Mouse (Mus musculus) frontal cortex, adult (tissue): ENCODE data around the gene Tmem40.

Experiments
- ATAC-seq: cut with Nextera tagmentation; 2 replicates; pipeline ENCODE4 v1.9.2; 2017; ENCODE audit warnings: mild to moderate bottlenecking, moderate library complexity, mixed read lengths; ENCODE audit not compliant: low TSS enrichment

The Tmem40 gene

GRCm38 (mm10) chr6:115770059-115770670 lies 8.0 kb upstream of the Tmem40 start:
- no peak for ATAC-seq

DNA sequence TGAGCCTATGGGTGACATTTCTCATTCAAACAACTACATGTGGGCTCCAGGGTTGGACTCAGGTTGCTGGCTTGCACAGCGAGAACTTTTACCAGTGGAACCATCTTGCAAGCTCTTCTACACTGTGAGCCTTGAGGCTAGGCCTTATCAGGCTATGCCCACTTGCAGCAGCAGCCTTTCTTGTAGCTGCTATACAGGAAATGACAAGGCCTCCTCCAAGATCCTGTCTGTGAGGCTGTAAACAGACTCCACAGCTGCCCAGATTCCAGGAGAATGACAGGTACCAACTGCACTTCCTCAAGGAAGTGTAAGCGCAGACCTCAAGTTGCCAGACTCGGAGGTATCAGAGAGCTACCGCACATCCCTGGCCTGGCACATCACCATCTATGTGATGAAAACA lies 6.0 kb upstream of the Tmem40 start:
- ATAC-seq, result no peak

- ATAC-seq, result no peak
Observed at GRCm38 (mm10) chr6:115767357-115767756, 5.1 kb upstream of the Tmem40 start.

GRCm38 (mm10) chr6:115764179-115764578 lies 2.0 kb upstream of the Tmem40 start:
- ATAC-seq, result no peak; the same call in 1 of the 2 replicates

- ATAC-seq, result no peak
Observed at GRCm38 (mm10) chr6:115760982-115761381, 1.2 kb downstream of the Tmem40 start.

DNA sequence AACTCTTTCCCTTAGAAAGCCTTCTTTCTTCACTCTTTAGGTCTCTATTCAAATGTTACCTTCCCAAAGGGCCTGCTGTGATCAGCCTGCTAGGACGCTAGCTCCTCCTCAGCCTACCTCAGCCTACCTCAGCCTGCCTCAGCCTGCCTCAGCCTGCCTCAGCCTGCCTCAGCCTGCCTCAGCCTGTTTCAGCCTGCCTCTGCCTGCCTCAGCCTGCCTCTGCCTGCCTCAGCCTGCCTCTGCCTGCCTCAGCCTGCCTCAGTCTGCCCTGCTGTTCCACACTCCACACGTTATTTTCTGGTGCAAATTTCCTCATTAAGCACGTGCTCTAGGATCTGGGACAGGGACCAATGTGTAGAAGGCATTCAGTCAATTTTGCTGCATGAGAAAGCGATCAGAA lies 2.1 kb downstream of the Tmem40 start:
- no peak for ATAC-seq

DNA sequence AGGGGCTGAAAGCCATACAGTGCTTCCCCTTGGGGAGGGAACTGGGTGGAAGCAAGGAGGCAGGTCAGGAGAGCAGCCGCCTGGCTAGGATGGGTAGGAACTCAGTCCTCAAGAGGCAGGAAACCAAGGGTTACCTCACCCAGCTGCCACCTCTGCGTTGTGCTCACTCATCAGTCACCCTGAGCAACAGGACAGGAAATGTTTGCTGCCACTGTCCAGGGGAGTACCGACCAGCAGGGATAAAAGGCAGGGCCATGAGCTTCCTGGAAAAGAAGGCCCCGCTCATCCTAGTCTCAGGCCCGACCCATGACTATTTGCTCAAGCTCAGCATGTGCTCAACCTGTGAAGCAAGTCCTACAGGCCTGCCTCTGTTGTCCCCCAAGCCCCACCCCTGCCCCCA lies 2.7 kb downstream of the Tmem40 start:
- ATAC-seq, result no peak

GRCm38 (mm10) chr6:115758981-115759435 lies 3.2 kb downstream of the Tmem40 start:
- no peak for ATAC-seq

- no peak for ATAC-seq
Observed at GRCm38 (mm10) chr6:115755536-115755935, 6.7 kb downstream of the Tmem40 start.

DNA sequence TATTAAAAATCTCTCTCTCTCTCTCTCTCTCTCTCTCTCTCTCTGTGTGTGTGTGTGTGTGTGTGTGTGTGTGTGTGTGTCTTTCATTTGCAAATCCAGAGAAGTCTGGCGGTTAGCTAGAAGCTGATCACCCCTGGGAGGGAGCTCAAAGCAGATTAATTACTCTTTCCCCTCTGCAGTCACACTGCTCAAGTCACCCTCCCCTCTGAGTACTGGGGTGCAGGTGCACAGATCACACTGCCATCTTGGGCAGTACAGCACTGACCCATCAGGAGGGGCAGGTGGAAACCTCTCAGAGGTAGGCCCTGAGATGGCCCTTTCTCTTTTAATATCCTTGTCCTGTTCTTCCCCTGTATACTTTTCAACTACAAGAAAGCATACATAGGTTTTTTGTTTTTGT lies 15.9 kb downstream of the Tmem40 start:
- ATAC-seq, result no peak

DNA sequence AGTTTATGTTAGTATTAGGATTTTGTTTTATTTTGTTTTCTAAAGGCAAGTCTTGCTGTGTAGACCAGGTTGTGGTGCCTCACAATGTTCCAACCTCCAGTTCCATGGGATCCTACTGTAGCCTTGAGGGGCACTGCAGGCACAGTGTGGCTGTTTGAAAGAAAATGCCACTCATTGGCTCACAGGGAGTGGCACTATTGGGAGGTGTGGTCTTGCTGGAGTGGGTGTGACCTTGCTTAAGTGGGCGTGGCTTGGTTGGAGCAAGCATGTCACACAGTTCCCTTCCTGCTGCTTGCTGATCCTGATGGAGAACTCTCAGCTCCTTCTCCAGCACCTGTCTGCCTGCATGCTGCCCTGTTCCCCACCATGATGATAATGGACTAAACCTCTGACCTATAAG lies 18.6 kb downstream of the Tmem40 start:
- no peak for ATAC-seq

- ATAC-seq, result no peak
Observed at GRCm38 (mm10) chr6:115739056-115739455, 23.2 kb downstream of the Tmem40 start.

GRCm38 (mm10) chr6:115734909-115735308 lies 27.3 kb downstream of the Tmem40 start:
- ATAC-seq, result no peak

DNA sequence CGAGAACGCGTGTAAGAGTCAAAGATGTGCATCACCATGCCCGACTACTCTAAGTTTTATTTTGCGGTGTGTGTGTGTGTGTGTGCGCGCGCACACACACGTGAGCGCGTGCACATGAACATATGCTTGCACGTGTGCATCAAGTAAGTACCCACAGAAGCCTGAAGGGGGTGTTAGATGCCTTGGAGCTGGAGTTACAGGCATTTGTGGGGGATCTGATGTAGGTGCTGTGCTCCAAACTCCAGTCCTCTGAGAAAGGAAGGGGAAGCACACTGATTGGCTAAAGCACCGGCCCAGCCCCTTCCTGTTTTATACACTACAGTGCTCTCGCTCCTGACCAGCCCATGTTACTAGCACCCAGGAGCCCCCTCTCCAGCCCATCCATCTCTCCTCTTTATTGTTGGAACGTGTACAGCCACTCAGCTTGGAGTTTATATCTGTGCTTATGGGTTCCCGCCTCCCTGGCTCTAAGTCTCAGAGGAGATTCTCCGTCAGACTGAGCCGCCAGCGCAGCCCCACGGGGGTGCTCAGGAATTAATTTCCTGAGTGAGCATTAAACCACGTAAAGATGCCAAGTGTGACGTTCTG lies 29.8 kb downstream of the Tmem40 start:
- ATAC-seq, result no peak

- ATAC-seq, result no peak
Observed at GRCm38 (mm10) chr6:115730560-115731342, 31.5 kb downstream of the Tmem40 start.

- ATAC-seq, result no peak
Observed at GRCm38 (mm10) chr6:115727570-115727969, 34.6 kb downstream of the Tmem40 start.

DNA sequence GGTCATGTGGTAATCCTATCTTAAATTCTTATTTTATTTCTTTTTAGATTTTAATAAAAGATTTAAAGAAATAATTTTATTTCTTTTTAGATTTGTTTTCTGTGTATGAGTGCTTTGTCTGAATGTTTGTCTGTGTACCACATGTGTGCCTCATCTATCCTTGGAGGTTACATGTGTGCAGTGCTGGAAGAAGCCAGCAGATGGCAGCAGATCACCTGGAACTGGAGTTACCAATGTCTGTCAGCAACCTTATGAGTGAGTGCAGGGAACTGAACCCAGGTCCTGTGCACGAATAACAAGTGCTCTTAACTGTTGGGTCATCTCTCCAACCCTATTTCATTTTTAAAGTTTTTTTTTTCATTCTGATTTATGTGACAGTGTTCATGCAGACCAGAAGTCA lies 35.1 kb downstream of the Tmem40 start:
- ATAC-seq, result no peak

- ATAC-seq, result no peak
Observed at GRCm38 (mm10) chr6:115722246-115722645, 40.0 kb downstream of the Tmem40 start.

DNA sequence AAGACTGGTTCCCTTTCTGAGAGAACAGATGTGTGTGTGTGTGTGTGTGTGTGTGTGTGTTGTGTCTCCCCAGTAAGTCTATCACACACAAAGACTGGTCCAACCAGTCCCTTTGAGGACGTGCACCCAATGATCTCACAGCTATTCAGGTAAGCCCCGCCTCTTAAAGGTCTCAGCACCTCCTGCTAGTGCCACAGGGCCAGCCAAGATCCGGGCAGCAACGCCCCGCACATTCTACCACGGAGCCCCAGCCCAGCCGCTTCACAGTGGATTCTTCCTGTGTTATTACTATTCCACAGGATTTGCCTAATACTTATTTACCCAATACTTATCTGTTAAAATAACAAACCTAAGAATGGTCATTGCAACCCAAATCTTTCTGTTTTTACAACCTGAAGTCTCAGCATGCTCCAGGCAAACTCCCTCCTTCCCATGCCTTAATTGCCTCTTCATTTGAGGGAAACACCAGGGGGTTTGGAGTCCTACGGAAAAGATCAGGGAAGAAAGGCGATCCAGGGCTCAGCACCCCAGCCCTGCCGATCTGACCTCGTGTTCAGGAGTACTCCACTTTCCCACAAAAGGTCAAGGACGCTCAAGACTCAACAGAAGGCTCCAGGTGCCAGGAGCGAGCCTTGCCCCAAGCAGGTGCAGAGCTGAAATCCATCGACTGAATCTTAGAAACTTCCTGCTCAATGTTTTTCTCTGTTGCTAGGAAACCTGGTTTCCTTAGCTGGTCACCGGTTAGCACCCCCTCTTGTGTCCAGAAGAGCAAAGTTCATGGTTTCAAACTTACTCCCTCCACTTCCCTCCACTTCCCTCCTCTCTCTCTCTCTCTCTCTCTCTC lies 44.3 kb downstream of the Tmem40 start:
- no peak for ATAC-seq

DNA sequence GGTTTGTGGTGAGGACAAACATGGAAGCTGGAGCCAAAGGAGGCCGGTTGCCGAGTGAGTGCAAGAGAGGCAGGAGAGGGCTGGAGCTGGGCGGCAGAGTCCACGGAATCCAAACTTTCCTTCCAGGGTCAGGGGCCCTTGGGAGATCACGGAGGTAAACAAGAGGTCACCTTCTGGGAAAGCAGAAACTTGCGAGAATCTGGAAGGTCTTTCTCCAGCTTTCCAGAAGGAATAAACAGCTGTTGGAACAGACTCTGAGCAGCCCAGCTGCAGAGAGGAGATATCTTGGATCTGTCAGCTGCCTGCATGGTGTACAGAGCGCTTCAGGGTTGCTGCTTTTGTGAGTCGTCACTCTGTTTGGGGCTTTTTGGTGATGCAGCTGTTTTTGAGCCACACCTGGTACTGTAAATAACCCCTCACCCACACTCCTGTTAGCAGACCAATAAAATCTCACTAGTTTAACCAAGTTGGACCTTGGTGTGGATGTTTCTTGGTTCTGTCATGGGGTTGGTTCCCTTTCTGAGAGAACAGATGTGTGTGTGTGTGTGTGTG lies 45.0 kb downstream of the Tmem40 start:
- ATAC-seq, result no peak

- no peak for ATAC-seq
Observed at GRCm38 (mm10) chr6:115711261-115711660, 50.9 kb downstream of the Tmem40 start.

DNA sequence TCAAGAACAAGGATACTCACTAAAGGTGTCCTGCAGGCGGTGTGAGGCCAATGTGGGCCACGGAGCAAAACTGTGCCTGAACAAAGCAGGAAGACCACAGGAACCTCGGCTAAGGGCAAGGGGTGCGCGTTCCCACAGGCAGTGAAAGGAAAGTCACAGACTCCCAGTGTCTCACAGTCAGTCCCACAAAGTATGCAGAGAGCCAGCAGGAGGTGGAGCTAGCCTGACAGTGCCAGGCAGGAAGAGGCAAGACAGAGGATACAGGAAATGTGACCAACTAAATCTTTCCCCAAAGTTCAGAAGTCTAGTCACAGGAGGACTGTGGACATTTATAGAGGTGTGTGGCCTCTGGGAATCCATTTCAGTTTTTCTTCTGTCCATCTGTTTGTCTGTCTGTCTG lies 59.3 kb downstream of the Tmem40 start:
- ATAC-seq, result no peak
